Mouse (Mus musculus) liver, adult (tissue): ENCODE measurements around the gene Zfhx3.

Experiments used
- GATA4 ChIP-seq: IDR thresholded peaks from 2 replicates; pipeline ENCODE4 v1.6.1; 2014; ENCODE audit warnings: mild to moderate bottlenecking, low read length; ENCODE audit not compliant: insufficient replicate concordance

The Zfhx3 gene

DNA sequence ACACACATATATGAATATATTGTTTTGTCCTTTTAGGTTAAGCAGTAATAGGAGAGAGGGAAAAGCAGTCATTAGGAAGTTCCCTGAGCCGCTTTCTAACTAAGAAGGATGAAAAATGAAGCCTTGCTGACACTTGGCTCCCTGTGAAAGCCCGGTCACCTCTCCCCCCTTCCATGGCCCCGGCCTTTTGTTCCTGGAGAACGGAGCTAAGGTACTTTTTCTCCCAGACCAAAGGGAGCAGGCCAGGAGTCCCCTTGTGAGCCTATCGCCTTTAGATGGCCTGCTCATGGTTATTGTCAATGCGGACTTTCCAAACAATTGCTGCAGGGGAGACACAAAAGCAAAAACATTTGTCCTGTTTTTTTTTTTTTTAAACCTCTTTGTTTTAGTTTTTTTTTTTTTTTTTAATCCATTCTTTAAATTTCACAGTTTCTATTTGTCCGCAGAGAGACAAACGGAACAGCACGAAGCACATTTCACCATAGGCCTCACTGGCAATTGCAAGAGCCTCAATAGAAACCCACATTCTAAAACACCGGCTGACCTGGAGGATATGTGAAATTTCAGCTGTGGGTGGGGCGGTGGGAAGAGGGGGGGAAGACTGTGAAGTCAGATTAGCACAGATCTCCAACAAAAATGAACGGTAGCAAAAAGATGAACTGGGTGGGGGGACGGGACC lies 767.6 kb downstream of the Zfhx3 start:
- TF ChIP-seq GATA4, result no peak

- TF ChIP-seq GATA4, result no peak
Measured at GRCm38 (mm10) chr8:108710607-108711489, 768.4 kb downstream of the Zfhx3 start.

GRCm38 (mm10) chr8:108711490-108711793 lies 769.0 kb downstream of the Zfhx3 start:
- no peak for TF ChIP-seq GATA4

DNA sequence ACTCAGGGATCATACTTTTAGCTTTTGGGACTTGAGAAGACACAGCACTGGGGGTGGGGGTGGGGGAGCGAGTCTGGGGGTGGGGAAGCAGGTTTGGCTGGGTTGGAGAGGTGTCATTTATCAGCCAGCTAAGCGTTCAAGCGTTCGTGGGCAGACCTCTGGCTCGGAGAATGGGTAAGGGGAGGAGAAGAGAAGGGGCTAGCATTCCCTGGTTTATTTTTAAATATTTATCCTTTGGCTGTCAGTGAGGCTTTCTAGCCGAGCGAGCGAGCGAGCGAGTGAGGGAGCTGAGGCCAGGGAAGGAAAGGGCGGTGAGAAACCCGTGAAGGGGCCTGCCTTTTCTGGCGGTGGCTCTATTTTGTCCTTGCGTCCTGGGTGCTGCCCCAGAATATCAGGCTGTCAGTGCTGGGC lies 769.6 kb downstream of the Zfhx3 start:
- no peak for TF ChIP-seq GATA4

- TF ChIP-seq GATA4, result no peak
Measured at GRCm38 (mm10) chr8:108712607-108713006, 770.2 kb downstream of the Zfhx3 start.

GRCm38 (mm10) chr8:108713346-108714142 lies 771.1 kb downstream of the Zfhx3 start:
- no peak for TF ChIP-seq GATA4

GRCm38 (mm10) chr8:108714143-108714635 lies 771.7 kb downstream of the Zfhx3 start:
- TF ChIP-seq GATA4, result no peak

DNA sequence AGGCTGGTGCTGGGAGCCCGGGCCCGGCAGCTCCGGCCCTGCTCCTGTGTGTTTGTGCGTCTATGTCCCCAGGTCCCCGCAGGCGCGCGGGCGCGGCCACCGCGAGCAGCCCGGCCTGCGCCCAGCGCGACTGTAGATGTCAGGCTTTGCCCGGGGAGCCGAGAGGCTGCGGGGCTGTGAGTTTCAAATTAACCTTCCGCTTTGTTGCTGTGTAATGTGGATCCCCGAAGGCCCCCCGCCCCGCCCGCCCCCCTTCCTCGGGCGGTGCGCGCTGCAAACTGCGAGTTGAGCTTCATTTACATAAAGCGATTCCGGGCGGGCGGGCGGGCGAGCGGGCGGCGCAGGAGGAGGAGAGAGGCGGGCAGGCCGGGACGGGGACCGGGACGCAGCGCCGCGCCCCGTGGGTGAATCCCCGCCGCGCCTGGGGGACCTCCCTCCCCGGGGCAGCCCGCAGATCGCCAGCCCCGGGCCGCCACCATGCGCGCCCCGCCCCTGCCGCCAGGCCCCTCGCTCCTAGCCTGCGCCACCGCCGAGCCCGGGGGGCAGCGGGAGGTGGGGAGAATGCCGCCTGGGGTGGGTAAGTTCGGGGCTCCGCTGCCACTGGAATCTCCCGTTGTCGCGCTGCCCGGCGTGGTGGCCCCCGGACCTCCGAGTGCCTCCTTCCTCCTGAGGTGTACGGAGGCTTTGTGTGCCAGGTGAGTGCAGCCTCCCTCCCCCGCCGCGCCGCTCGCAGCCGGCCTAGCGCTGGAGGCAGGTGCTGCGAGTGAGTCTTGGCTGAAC lies 772.4 kb downstream of the Zfhx3 start:
- no peak for TF ChIP-seq GATA4

DNA sequence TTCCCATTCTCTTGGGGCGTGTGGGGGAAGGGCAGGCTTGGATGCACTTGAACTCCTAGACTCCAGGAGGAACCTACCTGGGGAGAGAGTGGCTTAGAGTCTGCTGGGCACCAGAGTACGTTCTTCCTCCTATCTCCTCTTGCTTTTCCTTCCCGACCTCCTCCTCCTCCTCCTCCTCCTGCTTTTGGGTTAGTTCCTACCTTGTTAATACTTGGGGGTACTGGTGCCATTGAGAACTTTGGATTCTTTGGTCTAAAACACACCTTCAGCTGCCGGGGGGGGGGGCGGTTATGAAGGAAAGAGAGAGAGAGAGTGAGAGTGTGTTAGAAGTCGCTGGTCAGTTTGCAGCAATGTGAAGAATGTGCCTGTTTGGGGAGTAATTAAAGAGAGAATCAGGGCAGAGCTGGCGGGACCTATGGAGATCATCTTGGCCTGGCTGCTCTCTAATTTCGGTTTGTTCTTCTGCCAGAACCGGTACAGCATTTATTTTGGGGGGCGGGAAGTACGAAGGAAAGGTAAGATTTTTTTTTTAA lies 773.0 kb downstream of the Zfhx3 start:
- no peak for TF ChIP-seq GATA4

DNA sequence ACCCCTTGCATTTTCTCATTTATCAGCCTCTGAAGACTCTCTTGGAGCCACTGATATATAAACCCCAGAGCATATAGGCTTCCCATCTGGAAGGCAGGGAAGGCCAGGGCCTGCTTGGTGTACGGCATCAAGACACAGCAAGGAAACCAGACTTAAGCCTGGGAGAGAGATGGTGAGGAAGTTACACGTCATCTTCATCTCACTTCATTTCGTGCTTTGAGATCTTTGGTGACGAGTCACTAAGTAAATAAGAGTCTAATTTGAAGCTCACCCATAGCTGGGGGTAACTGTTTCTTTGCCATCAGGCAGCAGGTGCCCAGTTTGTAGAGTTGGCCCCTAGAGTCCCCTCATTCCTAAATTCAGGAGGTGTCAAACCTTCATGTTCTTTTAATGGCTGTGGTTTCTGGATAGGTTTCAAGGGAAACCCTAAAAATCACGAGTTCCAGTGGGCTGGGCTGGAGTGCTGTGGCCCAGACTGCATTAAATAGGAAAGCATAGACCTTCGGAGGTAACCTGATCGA lies 773.9 kb downstream of the Zfhx3 start:
- TF ChIP-seq GATA4, result no peak

DNA sequence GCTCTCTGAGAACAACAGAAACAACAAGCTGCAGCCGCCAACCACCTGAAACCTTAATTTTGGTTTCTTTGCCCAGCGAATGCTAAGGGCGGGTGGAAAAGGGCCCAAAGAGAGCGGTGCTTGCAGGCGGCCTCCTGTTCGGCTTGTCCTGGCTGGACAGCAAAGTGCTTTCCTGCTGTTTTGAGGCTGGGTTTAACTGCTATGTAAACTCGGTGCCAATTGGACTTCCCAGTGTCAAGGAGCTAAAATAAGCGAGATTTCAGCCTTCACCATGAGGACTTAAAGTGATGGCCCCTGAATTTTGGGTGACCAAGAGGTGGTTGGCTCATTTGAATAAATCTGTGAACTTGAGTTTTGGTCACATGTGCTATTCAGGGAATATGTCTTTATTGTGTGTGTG lies 775.1 kb downstream of the Zfhx3 start:
- no peak for TF ChIP-seq GATA4

GRCm38 (mm10) chr8:108718031-108718430 lies 775.6 kb downstream of the Zfhx3 start:
- no peak for TF ChIP-seq GATA4

DNA sequence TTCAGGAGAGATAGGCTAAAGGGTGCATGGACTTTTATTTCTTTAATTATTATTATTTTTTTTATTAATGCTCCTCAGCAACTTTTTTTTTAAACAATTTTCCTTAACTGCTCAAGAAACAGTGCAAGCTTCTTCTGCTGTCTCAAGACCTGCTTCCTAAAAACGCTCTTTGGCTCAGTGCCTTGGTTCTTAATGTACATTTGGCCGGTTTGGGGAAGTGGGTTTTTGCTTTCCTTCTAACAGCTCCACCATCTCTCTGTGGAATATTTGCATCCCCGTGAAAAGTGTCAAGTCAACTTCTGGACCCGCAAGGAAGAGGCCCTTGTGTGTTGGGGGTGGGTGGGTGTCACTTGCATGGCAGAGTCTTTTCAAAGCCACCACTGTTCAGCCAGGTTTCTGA lies 778.4 kb downstream of the Zfhx3 start:
- TF ChIP-seq GATA4, result no peak
